Mouse (Mus musculus): ENCODE measurements around the gene Reep3. TPM values are rescaled to one million over a fixed set of nuclear protein-coding genes. Genes with fewer than 3 reads are reported as not detected.

The Reep3 gene
- total and polyA plus RNA-seq, 3 experiments = 21.8 to 23.3 (median 23.2) TPM

GRCm38 (mm10) chr10:67057696-67058095 lies 39.0 kb downstream of the Reep3 start:
- Histone ChIP-seq H3K9ac (ENCODE audit: insufficient read depth, low read depth) (no peak overlapping the region), H3K36me3 (replicated peaks in 1 of 2; ENCODE audit: control insufficient read depth in 1 of 2, insufficient read depth in 1 of 2, low read length in 1 of 2) (peaks cover 22 to 29% of the 10 kb centered on the region in 2 experiments), H3K27me3 (replicated peaks) (no peaks in the 10 kb centered on the region), H3K4me2 (ENCODE audit: insufficient read depth, low read depth, poor library complexity, severe bottlenecking) (no peak overlapping the region), H3K4me1 (ENCODE audit: control insufficient read depth in 1 of 2, insufficient read depth in 2 of 2) (peaks cover 11 to 36% of the 10 kb centered on the region in 2 experiments), H3K79me2 (replicated peaks; ENCODE audit: control insufficient read depth, extremely low read depth, insufficient read depth, poor library complexity, severe bottlenecking) (peaks cover 44% of the 10 kb centered on the region), H3K4me3 (replicated peaks in 1 of 3; ENCODE audit: low read depth in 2 of 3, low read length in 2 of 3, poor library complexity in 1 of 3) (no peak overlapping the region), H3K27ac (ENCODE audit: insufficient read depth, low read depth) (no peak overlapping the region), H3K9me3 (replicated peaks; ENCODE audit: low read length) (no peaks in the 10 kb centered on the region)
- no peak for DNase-seq (ENCODE audit: extremely low read depth)
- in situ Hi-C loops (cut with MboI; ENCODE audit: low pct_ligation_motif_present, low pct_unique_long_range_greater_than_20kb, low sequenced_read_pairs) (no loop called here), dilution Hi-C loops (cut with MboI; ENCODE audit: extremely low pct_ligation_motif_present, extremely low pct_unique_long_range_greater_than_20kb, low sequenced_read_pairs) (no loop called here)
- TF ChIP-seq MYC (IDR thresholded peaks at IDR 0.05; ENCODE audit: low read depth, low read length) (no peak), PAX5 (IDR thresholded peaks at IDR 0.05; ENCODE audit: low read length) (no peak), ELF1 (IDR thresholded peaks at IDR 0.05; ENCODE audit: low read depth, low read length) (no peak), ZMIZ1 (IDR thresholded peaks at IDR 0.05; ENCODE audit: low read depth, low read length) (no peak), RCOR1 (conservative IDR thresholded peaks at IDR 0.05; ENCODE audit: low read depth, low read length) (no peak), NRF1 (IDR thresholded peaks at IDR 0.05; ENCODE audit: low read depth, low read length) (no peak), JUND (conservative IDR thresholded peaks at IDR 0.05; ENCODE audit: low read depth, low read length) (no peak), MEF2A (IDR thresholded peaks at IDR 0.05; ENCODE audit: borderline replicate concordance, low read depth, low read length) (no peak), POLR2A (IDR thresholded peaks at IDR 0.05; ENCODE audit: low read depth, low read length) (no peak), MAFK (IDR thresholded peaks at IDR 0.05; ENCODE audit: insufficient replicate concordance, low read length) (no peak), HCFC1 (IDR thresholded peaks at IDR 0.05; ENCODE audit: low read depth, low read length) (no peak), NELFE (IDR thresholded peaks at IDR 0.05; ENCODE audit: low read depth, low read length) (no peak), MAZ (IDR thresholded peaks at IDR 0.05; ENCODE audit: low read depth, low read length) (no peak), JUN (IDR thresholded peaks at IDR 0.05; ENCODE audit: insufficient read depth, low read depth, low read length) (no peak)

GRCm38 (mm10) chr10:67057208-67057607 lies 39.5 kb downstream of the Reep3 start:
- Histone ChIP-seq H3K4me3 (replicated peaks in 1 of 3; ENCODE audit: low read depth in 2 of 3, low read length in 2 of 3, poor library complexity in 1 of 3) (no peak overlapping the region), H3K9ac (ENCODE audit: insufficient read depth, low read depth) (no peak overlapping the region), H3K36me3 (replicated peaks in 1 of 2; ENCODE audit: control insufficient read depth in 1 of 2, insufficient read depth in 1 of 2, low read length in 1 of 2) (peaks cover 20 to 26% of the 10 kb centered on the region in 2 experiments), H3K4me2 (ENCODE audit: insufficient read depth, low read depth, poor library complexity, severe bottlenecking) (no peak overlapping the region), H3K27me3 (replicated peaks) (no peaks in the 10 kb centered on the region), H3K27ac (ENCODE audit: insufficient read depth, low read depth) (no peak overlapping the region), H3K79me2 (replicated peaks; ENCODE audit: control insufficient read depth, extremely low read depth, insufficient read depth, poor library complexity, severe bottlenecking) (peaks cover 44% of the 10 kb centered on the region), H3K9me3 (replicated peaks; ENCODE audit: low read length) (no peaks in the 10 kb centered on the region), H3K4me1 (ENCODE audit: control insufficient read depth in 1 of 2, insufficient read depth in 2 of 2) (peaks cover 13 to 38% of the 10 kb centered on the region in 2 experiments)
- DNase-seq (ENCODE audit: extremely low read depth) = no peak
- TF ChIP-seq MAX (IDR thresholded peaks at IDR 0.05; ENCODE audit: low read length) (no peak), SMC3 (IDR thresholded peaks at IDR 0.05; ENCODE audit: low read depth, low read length) (no peak), PAX5 (IDR thresholded peaks at IDR 0.05; ENCODE audit: low read length) (no peak)
- dilution Hi-C loops (cut with MboI; ENCODE audit: extremely low pct_ligation_motif_present, extremely low pct_unique_long_range_greater_than_20kb, low sequenced_read_pairs) (no loop called here), in situ Hi-C loops (cut with MboI; ENCODE audit: low pct_ligation_motif_present, low pct_unique_long_range_greater_than_20kb, low sequenced_read_pairs) (no loop called here)

Data from CH12.LX (cell line).